Mouse (Mus musculus) gastrocnemius, postnatal 25 days (tissue): ENCODE results near the gene Atg101. TPM values are rescaled to one million over a fixed set of nuclear protein-coding genes. Genes with fewer than 3 reads are reported as not detected.
A peak's percentile ranks its signal among the peaks of the same experiment; 100 is the strongest.

Experiments
- DNase-seq: peaks from one replicate; pipeline ENCODE4 v3.0.0; 2022
- long read RNA-seq, 2 experiments: library from polyadenylated mRNA; stranded (forward); transcript quantifications; one replicate each; pipeline ENCODE4 v2.0.0; 2021
- total RNA-seq, 2 experiments: library from RNA; stranded (reverse); gene quantifications; 1 replicate in 1 of 2; 2 replicates in 1 of 2; pipeline ENCODE4 v1.2.3; 2021

The Atg101 gene
- total RNA-seq, result 10 to 100 TPM; 22.3 to 31.3 TPM
- long read RNA-seq, experiment 1, transcript Atg101-201 (3 exons, 1,270 nt), result major isoform, 39 of 47 reads
- long read RNA-seq, experiment 1, partial matches to known transcripts, result 0 of 47 reads
- long read RNA-seq, experiment 1, other reads (novel, unspliced or antisense), result 7 of 47 reads
- long read RNA-seq, experiment 2, transcript Atg101-201 (3 exons, 1,270 nt), result major isoform, 57 of 61 reads
- long read RNA-seq, experiment 2, partial matches to known transcripts, result 0 of 61 reads
- long read RNA-seq, experiment 2, other reads (novel, unspliced or antisense), result 4 of 61 reads

- DNase-seq, result peak; percentile 88
Observed at GRCm38 (mm10) chr15:101283911-101284750, at the start of gene Atg101. TSS of gene Atg101 (plus strand) at chr15:101284272.

DNA sequence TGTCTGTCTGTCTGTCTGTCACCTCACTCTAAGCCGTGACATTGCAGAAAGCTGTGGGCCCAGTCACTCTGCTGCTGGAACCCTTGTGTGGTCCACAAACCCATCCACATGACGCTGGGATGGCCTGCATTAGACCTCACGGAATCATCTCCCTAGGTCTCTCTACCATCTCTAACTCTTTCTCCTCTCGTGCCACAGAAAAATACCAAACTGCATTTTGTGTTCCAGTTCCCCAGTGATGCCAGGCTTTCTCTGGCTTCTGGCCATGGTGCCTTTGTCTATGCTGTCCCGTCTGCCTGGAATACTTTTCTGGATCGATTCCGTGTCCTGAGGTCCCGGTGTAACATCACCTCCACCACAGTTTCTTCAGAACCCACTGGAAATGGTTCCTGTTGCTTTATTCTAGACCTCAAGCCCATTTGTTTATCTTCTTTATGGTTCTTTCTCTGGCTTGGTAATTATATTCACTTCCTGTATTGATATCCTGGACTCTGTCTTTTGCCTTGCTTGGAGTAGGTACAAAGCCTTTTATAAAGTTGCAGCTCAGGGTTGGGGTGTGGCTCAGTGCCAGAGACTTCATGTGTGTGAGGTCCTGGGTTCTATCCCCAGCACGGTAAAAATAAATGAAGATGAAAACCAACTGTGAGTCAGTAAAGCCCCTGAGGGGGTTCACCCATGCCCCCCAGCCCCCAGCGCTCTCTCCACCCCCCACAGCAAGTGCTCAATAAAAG lies 49.3 kb upstream of the Atg101 start:
- DNase-seq, result no peak

GRCm38 (mm10) chr15:101235342-101235698 lies 48.8 kb upstream of the Atg101 start:
- peak; percentile 57 for DNase-seq

DNA sequence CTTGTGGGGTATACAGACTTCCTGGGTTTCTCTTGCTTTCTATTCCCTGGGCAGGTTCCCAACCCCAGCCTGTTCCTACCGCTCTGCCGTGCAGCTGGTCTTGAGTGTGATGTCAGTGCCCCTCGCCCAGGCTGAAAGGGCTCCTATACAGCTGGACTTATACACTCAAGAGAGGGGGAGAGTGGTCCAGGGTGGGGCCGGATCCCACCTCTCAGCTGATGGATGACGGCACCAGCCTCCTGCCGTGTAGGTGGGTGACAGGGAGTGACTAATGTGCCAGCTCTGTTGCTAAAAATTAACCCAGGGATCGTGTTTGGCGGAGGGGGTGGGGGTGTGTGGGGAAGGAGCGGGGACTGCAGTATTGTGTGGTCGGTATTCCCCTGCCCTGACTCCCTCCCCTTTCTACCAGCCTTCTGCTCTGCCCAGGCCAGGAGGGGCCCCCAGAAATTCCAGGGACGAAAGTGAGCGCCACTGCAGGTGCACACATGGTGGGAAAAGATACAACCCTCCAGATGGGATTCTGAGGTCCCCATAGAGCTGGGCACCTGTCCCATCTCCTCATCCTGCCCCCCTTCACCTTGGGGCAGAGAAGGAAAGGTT lies 48.2 kb upstream of the Atg101 start:
- DNase-seq, result no peak

GRCm38 (mm10) chr15:101236878-101237277 lies 47.2 kb upstream of the Atg101 start:
- peak; percentile 61 for DNase-seq

DNA sequence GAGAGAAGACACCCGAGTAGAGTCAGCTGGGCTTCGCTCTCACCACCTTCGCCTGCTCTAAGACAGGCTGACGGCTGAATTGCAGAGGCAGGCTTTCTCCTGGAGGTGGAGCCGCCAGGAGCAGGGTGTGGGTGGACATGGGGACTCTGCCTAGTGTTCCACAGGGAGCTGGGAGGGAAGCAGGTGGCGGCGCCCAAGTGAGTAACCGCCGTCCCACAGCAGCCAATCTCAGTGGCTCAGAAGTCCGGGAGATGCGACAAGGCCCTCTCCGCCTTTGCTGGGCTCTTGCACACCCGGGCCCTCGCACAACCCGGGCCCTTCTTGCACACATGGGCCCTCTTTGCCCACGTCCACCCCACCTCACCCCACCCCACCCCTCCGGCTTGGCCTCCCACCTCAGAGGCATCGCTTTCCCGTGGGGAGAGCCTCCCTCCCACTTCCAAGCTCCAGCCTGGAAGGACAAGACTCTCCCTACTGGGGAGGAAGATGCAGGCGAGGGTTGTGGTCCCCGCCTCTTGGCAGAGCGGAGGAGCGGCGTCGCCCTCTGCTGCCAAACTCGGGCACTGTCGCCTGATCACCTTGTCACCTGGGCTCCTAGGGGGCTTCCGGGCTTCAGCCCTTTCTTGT lies 45.1 kb upstream of the Atg101 start:
- peak; percentile 59 for DNase-seq

GRCm38 (mm10) chr15:101239821-101240220 lies 44.3 kb upstream of the Atg101 start:
- DNase-seq, result no peak

- DNase-seq, result peak; percentile 91
Observed at GRCm38 (mm10) chr15:101240799-101241204, 43.3 kb upstream of the Atg101 start.

DNA sequence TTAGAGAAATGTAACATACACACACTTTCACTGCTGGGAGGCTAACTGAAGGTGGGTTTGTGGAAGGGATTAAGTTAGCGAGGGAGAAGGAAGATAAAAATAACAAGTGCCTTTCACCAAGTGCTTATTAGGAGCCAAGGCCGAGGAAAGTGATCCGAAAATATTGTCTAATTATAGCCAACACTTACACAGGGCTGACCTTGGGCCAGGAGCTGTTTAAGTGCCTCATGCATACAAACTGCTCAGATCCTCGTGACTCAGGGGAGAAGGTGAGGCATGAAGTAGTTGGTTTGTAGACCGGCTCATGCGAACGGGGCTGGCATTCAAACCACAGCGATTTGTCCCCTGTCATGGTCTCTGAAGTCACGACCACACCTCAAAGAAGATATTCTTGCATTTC lies 42.8 kb upstream of the Atg101 start:
- DNase-seq, result no peak

DNA sequence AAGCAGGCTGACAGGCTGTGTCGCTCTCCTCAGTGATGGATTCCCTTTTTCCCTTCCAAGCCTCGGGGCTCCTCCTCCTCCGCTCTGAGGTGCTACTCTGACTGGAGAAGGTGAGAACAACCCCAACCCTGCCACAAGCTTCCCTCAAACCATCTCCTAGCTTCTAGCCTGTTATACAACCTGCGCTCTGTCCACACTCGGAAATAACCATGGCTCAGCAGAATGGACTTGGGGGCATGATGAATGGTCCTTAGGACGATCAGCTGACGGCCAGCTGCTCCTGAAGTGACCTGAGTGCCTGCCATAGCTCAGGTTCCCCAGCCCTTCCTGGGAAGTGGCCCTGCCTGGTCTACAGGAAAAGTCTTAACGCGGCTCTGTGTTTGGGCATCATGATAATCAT lies 42.2 kb upstream of the Atg101 start:
- DNase-seq, result peak; percentile 74

- DNase-seq, result peak; percentile 85
Observed at GRCm38 (mm10) chr15:101242645-101243044, 41.4 kb upstream of the Atg101 start.

DNA sequence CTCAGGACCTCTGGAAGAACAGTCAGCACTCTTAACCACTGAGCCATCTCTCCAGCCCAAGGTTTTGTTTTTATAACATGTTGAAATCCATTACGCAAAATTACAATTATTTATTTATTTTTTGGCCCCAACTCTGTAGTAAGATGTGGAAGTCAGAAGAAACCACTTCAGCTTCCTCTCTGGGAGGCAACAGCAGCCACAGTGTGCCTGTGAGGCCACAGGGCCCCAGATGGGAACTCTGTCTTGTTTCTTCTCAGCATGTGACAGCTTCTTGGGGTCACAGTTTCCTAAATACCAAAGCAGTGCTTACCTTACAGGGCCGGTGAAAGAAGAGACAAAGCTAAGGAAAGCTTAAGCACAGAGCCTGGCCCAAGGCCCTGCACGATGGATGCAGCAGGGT lies 40.1 kb upstream of the Atg101 start:
- no peak for DNase-seq

DNA sequence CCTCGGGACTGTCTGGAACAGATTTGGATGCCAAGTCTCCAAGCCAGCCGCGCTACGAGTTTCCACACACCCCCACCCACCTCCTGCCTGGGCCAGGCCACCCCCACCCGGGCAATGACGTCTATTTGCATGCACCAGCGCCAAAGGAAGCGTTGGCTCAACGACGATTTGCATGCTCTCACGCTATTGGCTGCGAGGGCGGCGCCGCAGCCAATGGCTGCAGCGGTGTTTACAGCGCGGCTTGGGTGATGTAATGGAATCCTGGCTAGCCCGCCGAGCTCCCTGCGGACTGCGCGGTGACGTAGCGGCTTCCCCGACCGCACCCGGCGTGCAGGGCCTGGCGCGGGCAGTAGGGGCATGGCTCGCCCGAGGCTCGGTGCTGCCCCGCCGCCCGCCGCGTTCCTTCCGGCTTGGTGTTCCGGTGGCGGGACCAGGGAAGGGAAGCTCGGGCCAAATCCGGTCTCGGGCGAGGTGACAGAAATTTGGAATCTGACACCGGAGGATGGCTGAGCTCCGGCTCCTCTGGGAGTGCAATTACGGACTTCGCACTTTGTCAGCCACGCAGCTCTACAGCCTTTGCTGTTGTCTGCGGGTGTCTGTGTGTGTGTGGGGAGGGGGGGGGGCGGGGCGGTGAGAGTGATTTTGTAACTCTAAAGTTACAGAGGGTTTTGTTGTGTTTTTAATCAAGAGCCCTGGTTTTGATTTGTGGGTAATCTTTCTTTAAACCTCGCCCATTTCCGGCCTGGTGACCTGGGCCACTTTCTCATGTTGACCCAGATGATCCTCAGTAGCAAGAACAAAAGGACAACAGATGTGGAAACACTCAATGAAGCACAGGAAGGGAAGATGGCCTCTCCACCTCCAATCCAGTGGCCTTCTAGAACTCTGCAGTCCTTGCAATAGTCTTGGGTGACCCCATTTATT lies 37.6 kb upstream of the Atg101 start:
- peak; percentile 97 for DNase-seq

GRCm38 (mm10) chr15:101247155-101247498 lies 36.9 kb upstream of the Atg101 start:
- DNase-seq, result no peak

DNA sequence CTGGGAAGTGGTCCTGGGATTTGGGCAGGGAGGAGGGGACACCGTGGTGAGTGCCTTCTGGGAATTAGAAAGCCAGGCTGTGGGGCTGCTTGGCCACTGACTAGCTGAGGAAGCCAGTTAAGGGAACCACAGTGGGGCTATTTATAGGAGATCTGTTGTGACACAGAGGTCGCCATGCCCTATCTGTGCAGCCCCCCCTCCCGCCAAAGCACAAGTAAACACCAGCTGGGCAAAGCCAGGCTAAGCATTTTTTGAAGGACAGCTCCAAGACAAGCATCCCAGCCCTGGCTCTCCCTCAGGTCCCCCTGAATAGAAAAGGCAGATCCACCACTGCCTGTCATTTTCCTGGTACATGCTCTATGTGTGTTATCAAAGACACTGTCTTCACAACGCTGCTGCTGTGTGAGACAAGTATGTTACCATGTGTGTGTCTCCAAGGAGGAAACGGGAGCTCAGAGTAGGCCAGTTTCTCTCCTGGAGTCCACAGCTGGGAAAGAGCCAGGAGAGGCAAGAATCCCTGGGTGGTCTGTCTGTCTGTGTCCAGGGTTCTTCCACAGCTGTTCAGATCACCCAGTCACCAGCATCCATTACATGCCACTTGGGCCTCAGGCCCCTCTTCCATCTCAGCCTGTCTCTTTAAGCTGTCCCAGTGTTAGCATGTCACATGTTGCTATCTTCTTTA lies 35.9 kb upstream of the Atg101 start:
- peak; percentile 71 for DNase-seq

GRCm38 (mm10) chr15:101250220-101250800 lies 33.8 kb upstream of the Atg101 start:
- no peak for DNase-seq

GRCm38 (mm10) chr15:101251930-101252329 lies 32.1 kb upstream of the Atg101 start:
- no peak for DNase-seq

GRCm38 (mm10) chr15:101252614-101253013 lies 31.5 kb upstream of the Atg101 start:
- DNase-seq, result no peak

GRCm38 (mm10) chr15:101253563-101253885 lies 30.5 kb upstream of the Atg101 start:
- no peak for DNase-seq
